Mouse (Mus musculus) kidney, embryonic 15.5 days (tissue): ENCODE measurements at regions not wholly inside any gene's neighbourhood (a gene's known extent, or its start where the extent isn't known, plus 50 kb on each side); places are given as distances from the start of the nearest gene placed in this dataset.

Source experiments
- ATAC-seq: fragments of 200-750 bp; cut with Nextera tagmentation; replicated peaks from 2 replicates; pipeline ENCODE4 v1.8.0; 2017; ENCODE audit warnings: moderate TSS enrichment; ENCODE audit not compliant: low FRiP score
- H3K27ac ChIP-seq: fragments of 300-500 bp; sonication (generic); 2 replicates; pipeline ENCODE4 v1.5.1; 2015; ENCODE audit warnings: mild to moderate bottlenecking, inconsistent platforms
- H3K27me3 ChIP-seq: fragments of 300-500 bp; sonication (generic); 2 replicates; pipeline ENCODE4 v1.6.1; 2015; ENCODE audit warnings: inconsistent platforms
- H3K36me3 ChIP-seq: fragments of 300-500 bp; sonication (generic); 2 replicates; pipeline ENCODE4 v1.6.1; 2015; ENCODE audit warnings: inconsistent platforms
- H3K4me1 ChIP-seq: fragments of 300-500 bp; sonication (generic); 2 replicates; pipeline ENCODE4 v1.6.1; 2015; ENCODE audit warnings: inconsistent platforms
- H3K4me2 ChIP-seq: fragments of 300-500 bp; sonication (generic); 2 replicates; pipeline ENCODE4 v1.6.1; 2015; ENCODE audit warnings: moderate library complexity, mild to moderate bottlenecking, inconsistent platforms
- H3K4me3 ChIP-seq: fragments of 300-500 bp; sonication (generic); replicated peaks from 2 replicates; pipeline ENCODE4 v1.5.1; 2015; ENCODE audit warnings: mild to moderate bottlenecking, inconsistent platforms
- H3K9ac ChIP-seq: fragments of 300-500 bp; sonication (generic); 2 replicates; pipeline ENCODE4 v1.6.1; 2015; ENCODE audit warnings: mild to moderate bottlenecking, inconsistent platforms
- H3K9me3 ChIP-seq: fragments of 300-500 bp; sonication (generic); replicated peaks from 2 replicates; pipeline ENCODE4 v1.6.1; 2016; ENCODE audit warnings: inconsistent platforms
- WGBS: fragments of 180-500 bp; shearing (Covaris S2); methylation state at CpG from one replicate; pipeline ENCODE4 v1.1.7; 2015; ENCODE audit warnings: mixed read lengths; 5-methylcytosine and 5-hydroxymethylcytosine counted together

DNA sequence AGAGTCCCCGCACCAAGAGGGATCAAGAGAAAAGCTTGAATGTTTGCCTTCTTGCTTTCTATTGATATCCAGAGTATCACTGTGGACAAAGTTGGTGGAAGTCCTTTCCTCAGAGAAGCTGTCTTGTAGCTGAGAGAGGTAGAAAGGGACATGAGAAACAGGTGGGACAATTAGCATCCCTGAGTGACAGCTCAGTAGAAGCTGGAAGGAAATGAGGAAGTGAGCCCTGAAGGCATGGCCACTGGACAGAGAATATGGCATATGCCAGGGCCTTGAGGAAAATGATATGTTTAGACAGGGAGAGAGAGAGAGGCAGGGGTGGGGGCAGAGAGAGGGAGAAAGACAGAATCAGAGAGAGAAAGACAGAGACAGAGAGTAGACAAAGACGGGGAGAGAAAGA is 241.4 kb downstream of the Nuak1 start:
- H3K4me1 ChIP-seq = no peaks in the 10 kb centered on the region
- 85% methylated on average over 2 of the region's 2 CpGs for WGBS

GRCm38 (mm10) chr10:84201785-84202184 is 238.6 kb downstream of the Nuak1 start:
- Histone ChIP-seq H3K36me3 (no peaks in the 10 kb centered on the region), H3K4me1 (no peaks in the 10 kb centered on the region), H3K4me3 (no peak overlapping the region), H3K9me3 (no peaks in the 10 kb centered on the region), H3K27me3 (no peaks in the 10 kb centered on the region), H3K9ac (no peak overlapping the region), H3K27ac (no peak overlapping the region), H3K4me2 (no peak overlapping the region)
- no peak for ATAC-seq
- WGBS = 56% methylated on average over 3 of the region's 3 CpGs

More for the DNA sequence above, 241.4 kb downstream of the Nuak1 start:
- no peaks in the 10 kb centered on the region for H3K36me3 ChIP-seq
- no peaks in the 10 kb centered on the region for H3K9me3 ChIP-seq
- H3K4me2 ChIP-seq = no peak overlapping the region
- ATAC-seq = no peak
- no peak overlapping the region for H3K9ac ChIP-seq
- no peaks in the 10 kb centered on the region for H3K27me3 ChIP-seq
- H3K27ac ChIP-seq = no peak overlapping the region
- H3K4me3 ChIP-seq = no peak overlapping the region

DNA sequence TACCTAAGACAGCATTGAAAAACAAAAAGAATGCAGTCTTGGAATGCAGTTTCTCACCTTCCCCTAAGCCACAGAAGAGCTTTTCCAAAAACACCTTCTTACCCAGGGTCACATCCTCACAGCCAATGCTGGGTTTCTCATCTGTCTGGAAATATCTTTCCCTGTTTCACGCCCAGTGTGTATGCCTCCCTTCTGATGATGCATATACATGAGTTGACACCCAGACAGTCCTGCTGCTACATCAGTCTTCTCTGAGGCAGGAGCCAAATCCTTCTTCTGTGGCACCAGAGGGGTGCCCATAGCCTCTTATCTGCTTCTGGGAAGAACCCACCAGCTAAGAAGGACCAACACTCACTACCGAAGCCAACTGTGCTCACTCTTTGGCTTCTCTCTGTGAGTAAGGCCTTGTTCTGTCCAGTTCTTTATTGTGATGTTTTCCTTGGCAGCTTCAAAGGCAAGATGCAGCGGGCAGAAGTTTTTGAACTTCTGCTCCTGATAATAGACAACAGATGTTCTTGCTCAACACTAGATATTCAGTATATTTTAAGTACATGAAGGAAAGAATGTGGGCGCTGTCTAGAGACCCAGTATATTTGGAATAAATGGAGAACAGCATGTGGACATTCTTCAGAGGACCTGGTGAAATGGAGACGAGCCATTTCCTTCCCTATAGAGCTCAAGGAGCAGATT is 228.2 kb downstream of the Nuak1 start:
- no peak; the same call in 1 of the 2 replicates for ATAC-seq
- H3K9me3 ChIP-seq = peaks cover 5% of the 10 kb centered on the region; the same call in 1 of the 2 replicates
- H3K27me3 ChIP-seq = no peaks in the 10 kb centered on the region
- H3K4me3 ChIP-seq = no peak overlapping the region
- H3K4me1 ChIP-seq = 0 out of 2 replicates have a peak, but pooled peaks cover 3% of the 10 kb centered on the region
- H3K4me2 ChIP-seq = no peak overlapping the region
- 71% methylated on average over 5 of the region's 5 CpGs for WGBS
- H3K9ac ChIP-seq = no peak overlapping the region
- H3K36me3 ChIP-seq = no peaks in the 10 kb centered on the region
- no peak overlapping the region for H3K27ac ChIP-seq

- Histone ChIP-seq H3K4me3 (no peak overlapping the region), H3K27ac (no peak overlapping the region), H3K4me1 (0 out of 2 replicates have a peak, but pooled peaks cover 3% of the 10 kb centered on the region), H3K9ac (no peak overlapping the region), H3K27me3 (no peaks in the 10 kb centered on the region), H3K4me2 (no peak overlapping the region), H3K9me3 (no peaks in the 10 kb centered on the region), H3K36me3 (no peaks in the 10 kb centered on the region)
- no peak for ATAC-seq
Measured at GRCm38 (mm10) chr10:84214812-84215211, 225.6 kb downstream of the Nuak1 start.

- no peak overlapping the region for H3K27ac ChIP-seq
- no peak for ATAC-seq
- 76% methylated on average over 7 of the region's 7 CpGs for WGBS
Measured at GRCm38 (mm10) chr10:84229224-84229921, 211.0 kb downstream of the Nuak1 start.

GRCm38 (mm10) chr10:84230011-84230781 is 210.2 kb downstream of the Nuak1 start:
- Histone ChIP-seq H3K36me3 (no peaks in the 10 kb centered on the region), H3K9ac (no peak overlapping the region), H3K27me3 (no peaks in the 10 kb centered on the region), H3K9me3 (no peaks in the 10 kb centered on the region), H3K4me1 (no peaks in the 10 kb centered on the region), H3K27ac (no peak overlapping the region), H3K4me2 (no peak overlapping the region), H3K4me3 (no peak overlapping the region)
- 85% methylated on average over 18 of the region's 18 CpGs for WGBS
- no peak for ATAC-seq

More at GRCm38 (mm10) chr10:84229224-84229921, 211.0 kb downstream of the Nuak1 start:
- no peaks in the 10 kb centered on the region for H3K9me3 ChIP-seq
- no peak overlapping the region for H3K9ac ChIP-seq
- H3K36me3 ChIP-seq = no peaks in the 10 kb centered on the region
- H3K4me1 ChIP-seq = no peaks in the 10 kb centered on the region
- no peaks in the 10 kb centered on the region for H3K27me3 ChIP-seq
- no peak overlapping the region for H3K4me2 ChIP-seq
- H3K4me3 ChIP-seq = no peak overlapping the region

- no peak overlapping the region for H3K4me2 ChIP-seq
- no peaks in the 10 kb centered on the region for H3K27me3 ChIP-seq
- H3K4me1 ChIP-seq = no peaks in the 10 kb centered on the region
- H3K9me3 ChIP-seq = no peaks in the 10 kb centered on the region
- H3K4me3 ChIP-seq = no peak overlapping the region
- no peak overlapping the region for H3K9ac ChIP-seq
- ATAC-seq = no peak
- H3K36me3 ChIP-seq = no peaks in the 10 kb centered on the region
- H3K27ac ChIP-seq = no peak overlapping the region
- 90% methylated on average over 6 of the region's 6 CpGs for WGBS
Measured at GRCm38 (mm10) chr10:84235006-84235405, 205.4 kb downstream of the Nuak1 start.

DNA sequence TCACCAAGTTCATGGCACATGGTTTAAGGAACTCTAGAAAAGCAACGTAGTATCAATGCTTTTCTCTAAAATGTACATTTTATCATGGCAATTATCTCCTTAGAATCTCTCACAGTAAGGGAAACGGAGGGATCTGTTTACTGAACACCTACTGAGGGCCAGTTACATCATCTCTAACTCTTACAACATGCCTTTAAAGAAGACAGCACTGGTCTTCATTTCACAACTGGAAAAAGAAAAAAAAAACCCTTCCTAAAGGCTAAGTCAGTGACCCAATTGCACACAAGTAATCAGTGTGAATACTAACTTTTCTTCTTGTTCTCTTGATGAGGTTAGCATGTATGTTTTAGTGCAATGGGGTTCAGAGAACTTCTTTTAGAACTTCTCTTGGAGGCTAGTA is 204.2 kb downstream of the Nuak1 start:
- no peak for ATAC-seq
- H3K9ac ChIP-seq = no peak overlapping the region
- no peaks in the 10 kb centered on the region for H3K4me1 ChIP-seq
- H3K36me3 ChIP-seq = no peaks in the 10 kb centered on the region
- no peaks in the 10 kb centered on the region for H3K9me3 ChIP-seq
- no peak overlapping the region for H3K4me2 ChIP-seq
- H3K27ac ChIP-seq = no peak overlapping the region
- H3K4me3 ChIP-seq = no peak overlapping the region
- WGBS = 77% methylated on average over 2 of the region's 2 CpGs
- H3K27me3 ChIP-seq = no peaks in the 10 kb centered on the region

DNA sequence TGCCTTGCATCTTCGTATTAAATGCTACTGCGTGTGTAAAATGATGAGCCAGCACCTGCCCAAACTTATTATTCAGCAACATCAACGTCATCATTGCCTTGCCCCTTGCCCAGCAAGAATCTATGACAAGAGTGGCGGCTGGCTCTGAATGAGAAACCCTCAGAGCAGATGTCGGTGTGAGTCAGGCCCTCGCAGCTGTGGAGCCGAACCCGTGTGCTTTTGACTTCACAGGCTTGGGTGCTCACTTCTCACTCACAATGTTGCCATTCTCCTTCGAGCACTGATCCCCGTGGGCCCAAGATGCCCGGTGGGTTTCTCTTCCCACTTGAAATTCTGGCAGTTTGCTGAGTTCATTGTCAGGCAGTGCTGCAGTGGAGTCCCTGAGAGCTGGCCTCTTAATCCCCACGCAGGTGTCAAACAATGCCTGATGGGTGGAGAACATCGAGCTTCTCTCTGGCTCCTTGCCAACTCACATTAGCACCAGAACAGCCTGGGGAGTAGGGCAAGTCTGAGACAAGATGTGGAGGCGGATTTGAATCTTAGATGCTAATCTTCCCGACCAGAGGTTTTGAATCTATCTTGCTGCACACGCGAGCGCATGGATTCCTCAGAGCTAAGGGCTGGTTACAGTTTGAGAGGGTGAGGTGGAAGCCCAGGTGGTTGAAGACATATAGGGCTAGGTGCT is 202.0 kb downstream of the Nuak1 start:
- Histone ChIP-seq H3K9ac (no peak overlapping the region), H3K27ac (no peak overlapping the region), H3K9me3 (peaks cover 16% of the 10 kb centered on the region), H3K4me2 (no peak overlapping the region), H3K4me1 (no peaks in the 10 kb centered on the region), H3K27me3 (no peaks in the 10 kb centered on the region), H3K4me3 (no peak overlapping the region), H3K36me3 (no peaks in the 10 kb centered on the region)
- ATAC-seq = no peak
- 75% methylated on average over 18 of the region's 18 CpGs for WGBS

DNA sequence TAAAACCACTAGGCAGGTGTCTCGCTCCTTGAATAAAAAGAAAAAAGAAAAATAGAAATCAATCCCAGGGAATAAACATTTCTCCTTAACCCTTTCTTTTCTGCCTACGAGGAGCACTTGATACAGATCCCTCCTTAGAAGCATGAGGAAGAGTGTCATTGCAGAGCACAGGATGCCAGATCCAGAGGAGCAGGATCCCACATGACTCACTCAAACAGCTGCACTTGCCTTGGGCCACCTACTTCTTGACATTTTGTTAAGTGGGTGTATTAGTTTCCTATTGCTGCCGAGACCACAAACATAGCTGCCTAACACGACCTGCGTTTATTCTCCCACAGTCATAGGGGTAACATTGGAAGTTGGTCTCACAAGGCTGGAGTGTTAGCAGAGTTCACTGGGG is 197.1 kb downstream of the Nuak1 start:
- WGBS = 92% methylated on average over 5 of the region's 5 CpGs
- H3K36me3 ChIP-seq = no peaks in the 10 kb centered on the region

DNA sequence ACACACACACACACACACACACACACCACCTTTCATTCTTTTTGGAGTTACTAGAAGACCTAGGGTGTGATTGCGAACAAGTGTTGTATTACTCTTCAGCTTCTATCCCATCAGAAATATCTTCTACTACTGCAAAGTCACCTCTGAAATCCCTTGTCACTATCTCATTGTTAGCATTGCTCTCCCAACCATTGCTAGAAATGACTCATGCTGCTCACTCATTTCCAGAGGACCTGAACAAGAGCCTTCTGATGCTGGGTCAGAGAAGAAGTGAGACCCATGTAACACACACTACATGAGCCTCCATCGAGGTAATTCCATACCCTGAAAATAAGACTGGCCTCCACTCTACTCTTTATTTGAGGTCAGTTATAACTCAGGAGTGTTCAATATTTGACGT is 191.1 kb downstream of the Nuak1 start:
- Histone ChIP-seq H3K9ac (no peak overlapping the region), H3K4me1 (no peaks in the 10 kb centered on the region), H3K4me3 (no peak overlapping the region), H3K4me2 (no peak overlapping the region), H3K9me3 (no peaks in the 10 kb centered on the region), H3K27me3 (no peaks in the 10 kb centered on the region), H3K36me3 (no peaks in the 10 kb centered on the region), H3K27ac (no peak overlapping the region)
- 87% methylated on average over 3 of the region's 3 CpGs for WGBS
- ATAC-seq = no peak

More for the DNA sequence above, 197.1 kb downstream of the Nuak1 start:
- no peak overlapping the region for H3K4me3 ChIP-seq
- H3K9me3 ChIP-seq = peaks cover 16% of the 10 kb centered on the region
- ATAC-seq = no peak
- no peak overlapping the region for H3K27ac ChIP-seq
- no peak overlapping the region for H3K4me2 ChIP-seq
- H3K9ac ChIP-seq = no peak overlapping the region
- no peaks in the 10 kb centered on the region for H3K27me3 ChIP-seq
- H3K4me1 ChIP-seq = no peaks in the 10 kb centered on the region
